Mouse (Mus musculus) stomach, embryonic 14.5 days (tissue): ENCODE results near the gene Med9. TPM values are rescaled to one million over a fixed set of nuclear protein-coding genes. Genes with fewer than 3 reads are reported as not detected.
"Not testable (repeated sequence)": the region's sequence is repeated elsewhere in the genome, so short reads cannot be mapped to it uniquely, and the experiment has no call there.

Experiments
- ATAC-seq: fragments of 200-750 bp; cut with Nextera tagmentation; 2 replicates; pipeline ENCODE4 v1.8.0; 2017; ENCODE audit warnings: low read depth, moderate TSS enrichment; ENCODE audit not compliant: insufficient number of reproducible peaks, insufficient read depth, low FRiP score
- H3K27ac ChIP-seq: fragments of 300-500 bp; sonication (generic); 2 replicates; pipeline ENCODE4 v1.5.1; 2014; ENCODE audit warnings: mild to moderate bottlenecking, low read length, moderate library complexity, mixed read lengths
- H3K27me3 ChIP-seq: fragments of 300-500 bp; sonication (generic); 2 replicates; pipeline ENCODE4 v1.6.1; 2014; ENCODE audit warnings: low read length, control low read depth, mixed read lengths; ENCODE audit not compliant: control insufficient read depth, insufficient read depth
- H3K36me3 ChIP-seq: fragments of 300-500 bp; sonication (generic); 2 replicates; pipeline ENCODE4 v1.6.1; 2014; ENCODE audit warnings: mild to moderate bottlenecking, control low read depth, low read length, moderate library complexity, mixed read lengths; ENCODE audit not compliant: control insufficient read depth, insufficient read depth
- H3K4me1 ChIP-seq: fragments of 300-500 bp; sonication (generic); 2 replicates; pipeline ENCODE4 v1.6.1; 2014; ENCODE audit warnings: low read length, control low read depth, mixed read lengths; ENCODE audit not compliant: control insufficient read depth, insufficient read depth
- H3K4me2 ChIP-seq: fragments of 300-500 bp; sonication (generic); replicated peaks from 2 replicates; pipeline ENCODE4 v1.6.1; 2014; ENCODE audit warnings: low read depth, low read length, control low read depth
- H3K4me3 ChIP-seq: fragments of 300-500 bp; sonication (generic); 2 replicates; pipeline ENCODE4 v1.5.1; 2014; ENCODE audit warnings: low read depth, low read length, control low read depth
- H3K9ac ChIP-seq: fragments of 300-500 bp; sonication (generic); replicated peaks from 2 replicates; pipeline ENCODE4 v1.6.1; 2014; ENCODE audit warnings: low read depth, mild to moderate bottlenecking, control low read depth, low read length, moderate library complexity, mixed read lengths
- H3K9me3 ChIP-seq: fragments of 300-500 bp; sonication (generic); 2 replicates; pipeline ENCODE4 v1.6.1; 2016; ENCODE audit warnings: low read depth, low read length, control low read depth; ENCODE audit not compliant: control insufficient read depth
- WGBS: fragments of 180-500 bp; shearing (Covaris S2); extraction: QIAGEN DNeasy Blood & Tissue Kit; methylation state at CpG from one replicate; pipeline ENCODE4 v1.1.7; 2014; 5-methylcytosine and 5-hydroxymethylcytosine counted together
- polyA plus RNA-seq: library from polyadenylated mRNA; unstranded; fragments of >200 nt; fragmentation: Nextera tagmentation; extraction: Ambion mirVana; gene quantifications from 2 replicates; pipeline ENCODE4 v1.2.1, GENCODE M21; 2014

Gene Med9
- polyA plus RNA-seq, 1 experiment from 2014 or later = 39.1 TPM

- Histone ChIP-seq H3K9me3 (no peaks in the 10 kb centered on the region), H3K36me3 (no peaks in the 10 kb centered on the region), H3K4me2 (no peak overlapping the region), H3K9ac (no peak overlapping the region), H3K27me3 (no peaks in the 10 kb centered on the region), H3K27ac (no peak overlapping the region), H3K4me3 (no peak overlapping the region), H3K4me1 (0 out of 2 replicates have a peak, but pooled peaks cover 3% of the 10 kb centered on the region)
- ATAC-seq = no peak
- WGBS = 85% methylated on average over 3 of the region's 3 CpGs
Measured at GRCm38 (mm10) chr11:59937023-59937422, 11.0 kb upstream of the Med9 start.

DNA sequence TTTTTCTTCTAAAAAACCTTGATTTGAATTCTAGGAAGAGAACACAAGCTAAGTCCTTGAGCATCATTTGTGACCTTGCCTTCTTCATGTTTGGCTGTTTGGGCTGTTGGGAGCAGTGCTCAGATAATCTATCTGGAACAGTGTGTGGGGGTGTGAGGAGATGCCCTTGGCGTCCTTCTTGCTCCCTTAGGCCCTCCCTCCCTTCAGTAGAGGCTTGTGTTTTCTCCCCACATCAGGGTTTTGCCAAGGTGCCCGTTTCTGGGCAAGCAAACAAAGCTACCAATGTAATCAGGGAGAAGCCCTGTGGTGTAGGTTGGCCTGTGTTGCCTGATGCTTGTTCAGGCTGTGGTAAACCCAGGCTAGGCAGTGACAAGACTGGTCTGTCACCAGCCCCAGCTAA lies 10.4 kb upstream of the Med9 start:
- Histone ChIP-seq H3K9ac (no peak overlapping the region), H3K4me3 (no peak overlapping the region), H3K27me3 (no peaks in the 10 kb centered on the region), H3K4me1 (0 out of 2 replicates have a peak, but pooled peaks cover 3% of the 10 kb centered on the region), H3K9me3 (no peaks in the 10 kb centered on the region), H3K27ac (no peak overlapping the region), H3K36me3 (no peaks in the 10 kb centered on the region), H3K4me2 (no peak overlapping the region)
- WGBS = 38% methylated on average over 2 of the region's 2 CpGs
- ATAC-seq = no peak

DNA sequence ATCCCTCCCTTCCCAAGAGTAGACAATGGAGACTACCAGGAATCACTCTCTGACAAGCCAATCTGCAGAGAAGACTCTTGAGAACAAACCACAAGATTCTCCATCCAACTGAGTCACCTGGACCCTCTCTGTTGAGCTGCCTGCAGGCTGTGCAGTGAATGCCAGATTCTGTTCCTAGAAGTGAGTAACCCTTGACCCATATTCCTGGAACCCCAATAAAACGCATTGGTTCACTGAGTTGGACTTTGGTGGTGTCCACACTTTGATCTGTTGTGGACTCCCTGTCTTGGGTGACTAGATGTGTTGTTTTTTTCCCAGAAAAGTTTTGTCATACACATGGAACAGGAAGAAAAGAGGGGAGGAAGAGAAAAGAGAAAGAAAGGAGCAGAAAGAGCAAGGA lies 8.2 kb upstream of the Med9 start:
- Histone ChIP-seq H3K4me2 (no peak overlapping the region), H3K27me3 (no peaks in the 10 kb centered on the region), H3K4me1 (no peaks in the 10 kb centered on the region), H3K9me3 (no peaks in the 10 kb centered on the region), H3K36me3 (no peaks in the 10 kb centered on the region), H3K9ac (no peak overlapping the region), H3K27ac (no peak overlapping the region), H3K4me3 (no peak overlapping the region)
- 80% methylated on average over 1 of the region's 1 CpGs for WGBS
- ATAC-seq = no peak

GRCm38 (mm10) chr11:59940645-59941044 lies 7.4 kb upstream of the Med9 start:
- Histone ChIP-seq H3K27ac (no peak overlapping the region), H3K4me2 (no peak overlapping the region), H3K4me3 (no peak overlapping the region), H3K9ac (no peak overlapping the region), H3K4me1 (no peaks in the 10 kb centered on the region), H3K9me3 (no peaks in the 10 kb centered on the region), H3K36me3 (no peaks in the 10 kb centered on the region), H3K27me3 (no peaks in the 10 kb centered on the region)
- WGBS = 66% methylated on average over 3 of the region's 3 CpGs
- no peak for ATAC-seq

GRCm38 (mm10) chr11:59941391-59941790 lies 6.6 kb upstream of the Med9 start:
- no peaks in the 10 kb centered on the region for H3K36me3 ChIP-seq
- no peak for ATAC-seq
- H3K4me1 ChIP-seq = no peaks in the 10 kb centered on the region
- H3K9me3 ChIP-seq = no peaks in the 10 kb centered on the region
- no peaks in the 10 kb centered on the region for H3K27me3 ChIP-seq
- no peak overlapping the region for H3K4me3 ChIP-seq
- H3K9ac ChIP-seq = no peak overlapping the region
- H3K4me2 ChIP-seq = no peak overlapping the region
- H3K27ac ChIP-seq = no peak overlapping the region
- WGBS = 31% methylated on average over 3 of the region's 3 CpGs

- 94% methylated on average over 9 of the region's 10 CpGs for WGBS
- ATAC-seq, H3K4me3 ChIP-seq, H3K4me1 ChIP-seq, H3K9me3 ChIP-seq, H3K27ac ChIP-seq, H3K9ac ChIP-seq, H3K4me2 ChIP-seq, H3K36me3 ChIP-seq, H3K27me3 ChIP-seq: not testable (repeated sequence)
Measured at GRCm38 (mm10) chr11:59944855-59945254, 3.2 kb upstream of the Med9 start.

- Histone ChIP-seq H3K27me3 (no peaks in the 10 kb centered on the region), H3K4me3 (peak overlapping the region; percentile 90), H3K27ac (peak overlapping the region; percentile 79; the same call in 1 of the 2 replicates), H3K4me1 (peaks cover 8% of the 10 kb centered on the region; the same call in 1 of the 2 replicates), H3K9ac (peak overlapping the region; percentile 79), H3K36me3 (no peaks in the 10 kb centered on the region; the same call in 1 of the 2 replicates), H3K9me3 (no peaks in the 10 kb centered on the region), H3K4me2 (peak overlapping the region; percentile 75)
- ATAC-seq = 0 out of 2 replicates have a peak, but pooled peaks have one; percentile 51
- WGBS = 2% methylated on average over 16 of the region's 16 CpGs
Measured at GRCm38 (mm10) chr11:59948401-59948767, 378 bp downstream of the Med9 start.

GRCm38 (mm10) chr11:59952892-59953291 lies 4.9 kb downstream of the Med9 start:
- Histone ChIP-seq H3K9me3 (no peaks in the 10 kb centered on the region), H3K27ac (no peak overlapping the region), H3K4me1 (peaks cover 4% of the 10 kb centered on the region; the same call in 1 of the 2 replicates), H3K27me3 (no peaks in the 10 kb centered on the region), H3K9ac (no peak overlapping the region), H3K4me3 (no peak overlapping the region), H3K4me2 (no peak overlapping the region), H3K36me3 (no peaks in the 10 kb centered on the region; the same call in 1 of the 2 replicates)
- 83% methylated on average over 14 of the region's 14 CpGs for WGBS
- no peak for ATAC-seq

- no peak overlapping the region for H3K4me3 ChIP-seq
- ATAC-seq = no peak
- no peaks in the 10 kb centered on the region for H3K9me3 ChIP-seq
- H3K36me3 ChIP-seq = peaks cover 12% of the 10 kb centered on the region
- no peaks in the 10 kb centered on the region for H3K27me3 ChIP-seq
- WGBS = 81% methylated on average over 6 of the region's 6 CpGs
- H3K4me1 ChIP-seq = no peaks in the 10 kb centered on the region
- H3K27ac ChIP-seq = no peak overlapping the region
- no peak overlapping the region for H3K4me2 ChIP-seq
- no peak overlapping the region for H3K9ac ChIP-seq
Measured at GRCm38 (mm10) chr11:59956749-59957148, 8.7 kb downstream of the Med9 start.
